Mouse (Mus musculus): ENCODE results near the gene Ripply3.

DNA sequence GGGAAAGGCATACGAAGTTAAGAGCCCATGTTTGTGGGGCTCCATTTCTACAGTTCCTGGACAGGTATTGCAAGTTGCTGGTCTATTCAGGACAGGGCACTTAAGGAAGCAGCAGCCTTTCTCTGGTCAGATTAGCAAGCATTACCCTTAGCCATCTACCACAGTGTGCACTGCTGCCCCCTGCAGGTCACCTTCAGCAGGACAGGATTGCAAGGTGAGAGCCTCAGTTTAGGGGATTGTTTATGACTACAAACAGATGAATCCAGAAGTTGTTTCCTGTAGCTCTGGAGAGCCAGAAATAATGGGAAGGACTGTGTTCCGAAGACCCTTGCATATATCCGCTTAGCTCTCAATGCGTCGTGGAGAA lies 3.6 kb downstream of the Ripply3 start:
- peak; percentile 89 for TF ChIP-seq CTCF (IDR thresholded peaks at IDR 0.05)
- TF ChIP-seq EP300 (IDR thresholded peaks at IDR 0.05) = no peak

Data from lung, postnatal 0 days (tissue).